Comparison of ENCODE assay signal across 8 mouse cellular contexts in genomic region chr3:60601686-60602085, GRCm38 (mm10).
DNase-seq lines count a peak whose midpoint lies in the region; ATAC-seq and TF ChIP-seq lines count a peak whose summit lies in the region.
"Had no signal": no experiment of that assay in that cellular context is flagged by ENCODE, and none has a peak within 500 bp of the region (broad histone marks: within the 10 kb centered on the region; RNA-seq: fewer than 3 reads in every experiment).

No protein-coding gene starts in this region.

- H3K4me3 ChIP-seq in intestine, postnatal 0 days (ENCODE audit: low read depth, low read length), result no peak overlapping the region
- H3K4me3 ChIP-seq in midbrain, embryonic 16.5 days (ENCODE audit: low read depth, low read length), result no peak overlapping the region

- H3K27me3 ChIP-seq in intestine, postnatal 0 days (replicated peaks; ENCODE audit: control insufficient read depth, insufficient read depth, low read length), result no peaks in the 10 kb centered on the region
- H3K27me3 ChIP-seq in midbrain, embryonic 16.5 days (ENCODE audit: control insufficient read depth, insufficient read depth, low read depth, low read length), result no peaks in the 10 kb centered on the region

- TF ChIP-seq CTCF in intestine, postnatal 0 days (IDR thresholded peaks at IDR 0.05; ENCODE audit: low read depth), result peak; percentile 87

- peaks cover 14% of the 10 kb centered on the region; the same call in 1 of the 2 replicates for H3K36me3 ChIP-seq in intestine, postnatal 0 days (ENCODE audit: control insufficient read depth, insufficient read depth)
- no peaks in the 10 kb centered on the region for H3K36me3 ChIP-seq in midbrain, embryonic 16.5 days (ENCODE audit: control insufficient read depth, insufficient read depth, low read length)

- peak; percentile 80 for DNase-seq in adrenal gland, adult 2 months
- peak; percentile 85 to 93 for DNase-seq in cerebellum, postnatal 36 days
- peak; percentile 63 to 71 for DNase-seq in gastrocnemius, adult 8-10 months (ENCODE audit: low spot score in 2 of 2)
- peak; percentile 70 to 77 for DNase-seq in left cerebral cortex, postnatal 25 days (ENCODE audit: low spot score in 2 of 2)
- peak; percentile 52 to 63 for DNase-seq in spleen, postnatal 36 days (ENCODE audit: low spot score in 2 of 2)

- no peak overlapping the region for H3K27ac ChIP-seq in intestine, postnatal 0 days (ENCODE audit: low read depth, low read length)
- no peak overlapping the region for H3K27ac ChIP-seq in midbrain, embryonic 16.5 days (ENCODE audit: low read length)
- H3K27ac ChIP-seq: macrophage had no signal

- no peak for ATAC-seq in intestine, postnatal 0 days
- ATAC-seq in midbrain, embryonic 16.5 days, result peak; percentile 70; the same call in 1 of the 2 replicates

- intact Hi-C loops in left cerebral cortex, postnatal 25 days (cut with DNase I), result loop anchor here (5.0 kb wide), 2 partner anchors 74 to 99 kb away; no protein-coding TSS in a partner anchor

- H3K4me2 ChIP-seq in intestine, postnatal 0 days (replicated peaks; ENCODE audit: low read depth), result no peak overlapping the region
- H3K4me2 ChIP-seq in midbrain, embryonic 16.5 days (ENCODE audit: low read length), result no peak overlapping the region

- no peaks in the 10 kb centered on the region for H3K4me1 ChIP-seq in intestine, postnatal 0 days (replicated peaks; ENCODE audit: control insufficient read depth, insufficient read depth, low read length)
- no peaks in the 10 kb centered on the region for H3K4me1 ChIP-seq in midbrain, embryonic 16.5 days (ENCODE audit: control insufficient read depth, insufficient read depth, low read length)

- no peaks in the 10 kb centered on the region for H3K9me3 ChIP-seq in intestine, postnatal 0 days (ENCODE audit: control insufficient read depth)
- H3K9me3 ChIP-seq in midbrain, embryonic 16.5 days (replicated peaks; ENCODE audit: control insufficient read depth, low read length, poor library complexity, severe bottlenecking), result no peaks in the 10 kb centered on the region

- 16% methylated on average over 4 of the region's 4 CpGs for WGBS in intestine, postnatal 0 days
- WGBS in midbrain, embryonic 16.5 days, result 22% methylated on average over 4 of the region's 4 CpGs

- H3K9ac ChIP-seq in intestine, postnatal 0 days (ENCODE audit: low read depth, low read length), result no peak overlapping the region
- H3K9ac ChIP-seq in midbrain, embryonic 16.5 days (ENCODE audit: low read depth, low read length), result no peak overlapping the region
